Mouse (Mus musculus): ENCODE measurements around the gene Gpn3.
A peak's percentile ranks its signal among the peaks of the same experiment; 100 is the strongest.

Gene Gpn3

GRCm38 (mm10) chr5:122422071-122422964 lies 50.6 kb downstream of the Gpn3 start:
- peak; percentile 92 for DNase-seq

GRCm38 (mm10) chr5:122423083-122423482 lies 51.4 kb downstream of the Gpn3 start:
- no peak for DNase-seq

- no peak for DNase-seq
Observed at GRCm38 (mm10) chr5:122425550-122425949, 53.9 kb downstream of the Gpn3 start.

DNA sequence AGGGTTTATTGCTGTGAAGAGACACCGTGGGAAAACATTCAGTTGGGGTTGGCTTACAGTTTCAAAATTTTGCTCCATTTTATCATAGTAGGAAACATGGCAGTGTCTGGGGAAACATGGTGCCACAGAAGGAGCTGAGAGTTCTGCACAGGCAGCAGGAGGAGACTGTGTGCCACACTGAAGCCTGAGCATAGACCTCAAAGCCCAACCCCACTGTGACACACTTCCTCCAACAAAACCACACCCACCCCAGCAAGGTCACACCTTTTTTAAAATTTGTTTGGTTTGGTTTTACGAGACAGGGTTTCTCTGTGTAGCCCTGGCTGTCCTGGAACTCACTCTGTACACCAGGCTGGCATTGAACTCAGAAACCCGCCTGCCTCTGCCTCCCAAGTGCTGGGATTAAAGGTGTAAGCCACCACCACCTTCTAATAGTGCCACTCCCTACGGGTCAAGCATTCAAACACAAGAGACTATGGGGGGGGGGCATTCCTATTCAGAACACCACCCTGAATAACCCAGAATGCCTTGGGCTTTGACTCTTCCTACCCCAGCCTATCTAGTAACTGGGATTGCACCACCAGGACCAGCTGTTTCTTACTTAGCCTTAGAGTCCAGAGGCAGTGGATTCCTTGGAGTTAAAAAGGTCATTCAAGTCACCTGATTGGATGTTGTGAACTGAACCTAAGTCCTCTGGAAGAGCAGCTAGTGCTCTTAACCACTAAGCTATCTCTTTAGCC lies 58.5 kb downstream of the Gpn3 start:
- no peak for DNase-seq

- DNase-seq: no peak
Observed at GRCm38 (mm10) chr5:122431221-122431620, 59.5 kb downstream of the Gpn3 start.

Measured in kidney, postnatal 14 days (tissue).